Mouse (Mus musculus) embryonic facial prominence, embryonic 11.5 days (tissue): ENCODE measurements around the gene Olfr1495. TPM values are rescaled to one million over a fixed set of nuclear protein-coding genes. Genes with fewer than 3 reads are reported as not detected.
"Not testable (repeated sequence)": the region's sequence is repeated elsewhere in the genome, so short reads cannot be mapped to it uniquely, and the experiment has no call there.

Experiments used
- ATAC-seq: fragments of 200-750 bp; cut with Nextera tagmentation; replicated peaks from 2 replicates; pipeline ENCODE4 v1.8.0; 2017; ENCODE audit warnings: low read depth; ENCODE audit not compliant: insufficient number of reproducible peaks, low FRiP score, low TSS enrichment
- DNase-seq: peaks from one replicate; pipeline ENCODE4 v3.0.0-alpha.2; 2015; ENCODE audit warnings: low spot score
- H3K27ac ChIP-seq: fragments of 300-500 bp; sonication (generic); replicated peaks from 2 replicates; pipeline ENCODE4 v1.5.1; 2014; ENCODE audit warnings: mild to moderate bottlenecking, low read depth, low read length, control low read depth
- H3K27me3 ChIP-seq: fragments of 300-500 bp; sonication (generic); 2 replicates; pipeline ENCODE4 v1.6.1; 2014; ENCODE audit warnings: mild to moderate bottlenecking, low read length, moderate library complexity, mixed read lengths; ENCODE audit not compliant: control insufficient read depth, insufficient read depth
- H3K36me3 ChIP-seq: fragments of 300-500 bp; sonication (generic); replicated peaks from 2 replicates; pipeline ENCODE4 v1.6.1; 2014; ENCODE audit warnings: low read depth, mild to moderate bottlenecking, low read length, moderate library complexity, mixed read lengths; ENCODE audit not compliant: control insufficient read depth, insufficient read depth
- H3K4me1 ChIP-seq: fragments of 300-500 bp; sonication (generic); 2 replicates; pipeline ENCODE4 v1.6.1; 2014; ENCODE audit warnings: low read length, mixed read lengths; ENCODE audit not compliant: control insufficient read depth, insufficient read depth
- H3K4me2 ChIP-seq: fragments of 300-500 bp; sonication (generic); 2 replicates; pipeline ENCODE4 v1.6.1; 2014; ENCODE audit warnings: low read depth, mild to moderate bottlenecking, control low read depth, low read length, moderate library complexity
- H3K4me3 ChIP-seq: fragments of 300-500 bp; sonication (generic); 2 replicates; pipeline ENCODE4 v1.5.1; 2014; ENCODE audit warnings: low read depth, low read length, control low read depth
- H3K9ac ChIP-seq: fragments of 300-500 bp; sonication (generic); replicated peaks from 2 replicates; pipeline ENCODE4 v1.6.1; 2014; ENCODE audit warnings: mild to moderate bottlenecking, control low read depth, low read length
- H3K9me3 ChIP-seq: fragments of 300-500 bp; sonication (generic); replicated peaks from 2 replicates; pipeline ENCODE4 v1.6.1; 2016; ENCODE audit warnings: mild to moderate bottlenecking, low read length, inconsistent platforms, mixed read lengths; ENCODE audit not compliant: control insufficient read depth
- WGBS: fragments of 180-500 bp; shearing (Covaris S2); extraction: QIAGEN DNeasy Blood & Tissue Kit; methylation state at CpG from one replicate; pipeline ENCODE4 v1.1.7; 2014; 5-methylcytosine and 5-hydroxymethylcytosine counted together
- polyA plus RNA-seq: library from polyadenylated mRNA; unstranded; fragments of >200 nt; fragmentation: Nextera tagmentation; extraction: Ambion mirVana; gene quantifications from 2 replicates; pipeline ENCODE4 v1.2.1, GENCODE M21; 2014

The Olfr1495 gene
- polyA plus RNA-seq, result not detected in 2 replicates

- Histone ChIP-seq H3K4me2 (no peak within 1 kb of the TSS), H3K9me3 (no peaks in the 10 kb centered on the region), H3K4me1 (no peaks in the 10 kb centered on the region), H3K9ac (no peak within 1 kb of the TSS), H3K36me3 (no peaks in the 10 kb centered on the region), H3K27ac (no peak within 1 kb of the TSS), H3K4me3 (no peak within 1 kb of the TSS), H3K27me3 (no peaks in the 10 kb centered on the region)
- 76% methylated on average over 3 of the region's 3 CpGs for WGBS
- DNase-seq, result no peak
- no peak for ATAC-seq
These were observed at the start of gene Olfr1495 for GRCm38 (mm10) chr19:13764306-13764705. Gene Olfr1495, plus strand, starts transcription at chr19:13764606.

DNA sequence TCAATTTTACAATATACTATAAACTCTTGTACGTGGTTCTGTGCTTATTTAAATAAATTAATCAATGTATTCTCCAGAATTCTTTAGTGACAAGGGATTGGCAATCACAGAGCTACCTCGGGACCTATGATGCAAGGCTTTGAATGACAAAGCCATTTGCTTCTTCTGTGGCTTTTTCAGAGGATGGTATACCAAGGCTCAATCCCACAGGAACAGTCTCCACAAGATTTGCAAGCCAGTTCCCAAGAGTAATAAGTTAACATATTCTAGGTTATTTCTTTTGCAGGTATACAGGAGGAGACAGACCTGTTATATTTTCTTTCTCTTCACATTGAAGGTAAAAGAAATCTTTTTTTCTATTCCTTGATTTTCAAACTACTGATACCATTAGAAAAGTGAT is 41.4 kb upstream of the Olfr1495 start, which contains the start of gene Olfr1493-ps1:
Gene Olfr1493-ps1 (plus strand): TSS at position 301 of the 400 bp plus-strand sequence.
- DNase-seq (no peak), ATAC-seq (no peak)
- 57% methylated on average over 2 of the region's 2 CpGs for WGBS
- no peak within 1 kb of the TSS for H3K9ac ChIP-seq
- no peaks in the 10 kb centered on the region for H3K27me3 ChIP-seq
- no peaks in the 10 kb centered on the region for H3K36me3 ChIP-seq
- no peaks in the 10 kb centered on the region for H3K9me3 ChIP-seq
- no peak within 1 kb of the TSS for H3K4me3 ChIP-seq
- no peak within 1 kb of the TSS for H3K27ac ChIP-seq
- H3K4me2 ChIP-seq, result no peak within 1 kb of the TSS
- no peaks in the 10 kb centered on the region for H3K4me1 ChIP-seq

- Histone ChIP-seq H3K36me3 (no peaks in the 10 kb centered on the region), H3K9me3 (no peaks in the 10 kb centered on the region), H3K27me3 (no peaks in the 10 kb centered on the region), H3K4me2 (no peak within 1 kb of the TSS), H3K4me3 (no peak within 1 kb of the TSS), H3K9ac (no peak within 1 kb of the TSS), H3K27ac (no peak within 1 kb of the TSS), H3K4me1 (no peaks in the 10 kb centered on the region)
- WGBS, result 92% methylated on average over 4 of the region's 4 CpGs
- ATAC-seq (no peak), DNase-seq (no peak)
These were observed 25.0 kb upstream of the Olfr1495 start, which contains the start of gene Olfr1494 for GRCm38 (mm10) chr19:13739428-13739827. Gene Olfr1494, plus strand, starts transcription at chr19:13739728.

- H3K4me1 ChIP-seq, result no peaks in the 10 kb centered on the region
- no peak for DNase-seq
- H3K27ac ChIP-seq, result no peak overlapping the region
- no peak overlapping the region for H3K9ac ChIP-seq
- ATAC-seq, result no peak
- no peaks in the 10 kb centered on the region for H3K36me3 ChIP-seq
- no peaks in the 10 kb centered on the region for H3K9me3 ChIP-seq
- no peaks in the 10 kb centered on the region for H3K27me3 ChIP-seq
- H3K4me2 ChIP-seq, result no peak overlapping the region
- 82% methylated on average over 1 of the region's 1 CpGs for WGBS
- H3K4me3 ChIP-seq, result no peak overlapping the region
These were observed 15.0 kb upstream of the Olfr1495 start for GRCm38 (mm10) chr19:13749366-13749765.

DNA sequence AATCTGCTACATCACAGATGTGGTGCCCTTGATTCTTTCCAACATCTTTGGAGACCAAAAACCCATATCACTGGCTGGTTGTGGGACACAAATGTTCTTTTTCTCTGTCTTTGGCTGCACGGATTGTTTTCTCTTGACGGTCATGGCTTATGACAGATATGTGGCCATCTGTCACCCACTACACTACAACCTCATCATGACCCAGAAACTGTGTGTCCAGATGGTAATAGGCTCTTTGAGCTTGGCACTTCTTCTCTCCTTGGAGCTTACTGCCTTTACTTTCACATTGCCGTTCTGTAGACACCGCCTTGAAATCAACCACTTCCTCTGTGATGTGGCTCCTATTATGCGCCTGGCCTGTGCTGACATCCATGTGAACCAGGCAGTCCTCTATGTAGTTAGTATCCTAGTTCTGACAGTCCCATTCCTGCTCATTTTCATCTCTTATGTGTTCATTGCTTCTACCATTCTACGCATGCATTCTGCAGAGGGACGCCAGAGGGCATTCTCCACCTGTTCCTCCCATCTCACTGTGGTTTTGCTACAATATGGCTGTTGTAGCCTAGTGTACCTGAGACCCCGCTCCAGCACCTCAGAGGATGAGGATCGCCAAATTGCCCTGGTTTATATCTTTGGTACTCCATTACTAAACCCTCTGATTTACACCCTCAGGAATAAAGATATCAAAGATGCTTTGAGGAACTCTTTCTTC is 4.3 kb downstream of the Olfr1495 start:
- Histone ChIP-seq H3K27me3 (no peaks in the 10 kb centered on the region), H3K27ac (no peak overlapping the region), H3K36me3 (no peaks in the 10 kb centered on the region), H3K4me1 (no peaks in the 10 kb centered on the region), H3K4me2 (no peak overlapping the region), H3K9ac (no peak overlapping the region), H3K9me3 (no peaks in the 10 kb centered on the region), H3K4me3 (no peak overlapping the region)
- WGBS, result 88% methylated on average over 9 of the region's 9 CpGs
- ATAC-seq (no peak), DNase-seq (no peak)

GRCm38 (mm10) chr19:13777578-13777977 is 13.2 kb downstream of the Olfr1495 start, which contains the start of gene Olfr1496:
Gene Olfr1496, plus strand, starts transcription at chr19:13777878.
- DNase-seq (no peak), ATAC-seq (no peak)
- Histone ChIP-seq H3K4me1 (no peaks in the 10 kb centered on the region), H3K4me2 (no peak within 1 kb of the TSS), H3K36me3 (no peaks in the 10 kb centered on the region), H3K4me3 (no peak within 1 kb of the TSS), H3K27ac (no peak within 1 kb of the TSS), H3K9me3 (no peaks in the 10 kb centered on the region), H3K9ac (no peak within 1 kb of the TSS), H3K27me3 (no peaks in the 10 kb centered on the region)
- 66% methylated on average over 1 of the region's 1 CpGs for WGBS

DNA sequence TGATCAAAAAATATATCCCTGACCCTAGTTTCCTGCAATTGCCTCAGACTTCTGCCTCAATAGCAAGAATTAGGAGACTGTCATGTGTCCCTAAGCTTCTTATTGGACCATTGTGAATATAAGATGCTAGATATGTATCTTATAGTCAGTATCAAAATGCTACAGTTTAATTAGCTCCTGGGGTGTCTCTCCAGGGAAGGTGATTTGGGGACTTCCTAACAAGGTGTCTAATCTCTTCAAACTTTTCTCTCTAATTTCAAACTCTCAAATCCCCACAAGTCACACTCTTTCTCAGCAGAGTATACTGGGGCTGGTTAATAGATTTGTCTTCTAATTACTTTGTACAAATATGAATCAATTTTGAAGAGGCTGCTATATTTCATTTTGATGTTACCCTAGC is 33.7 kb downstream of the Olfr1495 start, which contains the start of gene Olfr1497:
Gene Olfr1497 (minus strand): TSS at position 101 of the 400 bp plus-strand sequence.
- H3K9ac ChIP-seq, result no peak within 1 kb of the TSS
- no peak within 1 kb of the TSS for H3K4me2 ChIP-seq
- no peaks in the 10 kb centered on the region for H3K27me3 ChIP-seq
- H3K27ac ChIP-seq, result no peak within 1 kb of the TSS
- no peak within 1 kb of the TSS for H3K4me3 ChIP-seq
- H3K4me1 ChIP-seq, result no peaks in the 10 kb centered on the region
- H3K9me3 ChIP-seq, result no peaks in the 10 kb centered on the region
- H3K36me3 ChIP-seq, result no peaks in the 10 kb centered on the region
- DNase-seq, result no peak
- ATAC-seq, result no peak

DNA sequence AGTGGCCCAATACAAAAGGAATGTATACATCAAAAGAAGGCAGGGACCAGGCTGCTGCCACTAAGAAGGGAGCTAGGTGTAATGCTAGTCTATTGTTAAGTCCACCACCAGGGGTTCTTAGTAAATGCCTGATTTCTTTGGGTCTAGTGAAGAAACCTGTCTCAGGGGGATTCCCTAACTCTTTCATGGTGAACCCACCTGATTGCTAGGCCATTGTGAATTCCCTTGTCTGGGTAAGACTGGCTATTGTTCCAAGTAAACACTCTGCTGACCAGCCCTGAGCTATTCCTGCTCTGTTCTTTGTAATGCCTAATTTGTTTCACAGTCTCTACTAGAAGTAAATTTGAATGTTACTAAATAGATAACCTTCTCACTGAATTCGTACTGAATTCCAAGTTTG is 41.1 kb downstream of the Olfr1495 start:
- not testable (repeated sequence) for H3K27ac ChIP-seq, H3K36me3 ChIP-seq, H3K4me2 ChIP-seq, H3K9me3 ChIP-seq, ATAC-seq, DNase-seq, H3K4me1 ChIP-seq, H3K4me3 ChIP-seq, H3K9ac ChIP-seq, H3K27me3 ChIP-seq
- WGBS, result 72% methylated on average over 1 of the region's 1 CpGs
